Mouse (Mus musculus) ES-E14 (cell line): Measurements from ENCODE around the gene Ly6g.
"Not testable (repeated sequence)": the region's sequence is repeated elsewhere in the genome, so short reads cannot be mapped to it uniquely, and the experiment has no call there.

Source experiments
- CHD2 ChIP-seq: IDR thresholded peaks from 2 replicates; pipeline ENCODE4 v1.6.1; 2014; ENCODE audit warnings: mild to moderate bottlenecking, low read depth, low read length, inconsistent platforms
- MAFK ChIP-seq: IDR thresholded peaks from 2 replicates; pipeline ENCODE4 v1.6.1; 2014; ENCODE audit warnings: mild to moderate bottlenecking, low read depth, low read length, inconsistent platforms; ENCODE audit not compliant: insufficient read depth
- ZC3H11A ChIP-seq: IDR thresholded peaks from 2 replicates; pipeline ENCODE4 v1.6.1; 2012; ENCODE audit warnings: low read depth, mild to moderate bottlenecking, inconsistent platforms, low read length, borderline replicate concordance
- ZNF384 ChIP-seq: IDR thresholded peaks from 2 replicates; pipeline ENCODE4 v1.6.1; 2012; ENCODE audit warnings: low read depth, low read length, inconsistent platforms

- TF ChIP-seq ZNF384, ZC3H11A, CHD2, MAFK: not testable (repeated sequence)
Measured at GRCm38 (mm10) chr15:75135090-75135783, 19.8 kb upstream of the Ly6g start.
